Mouse (Mus musculus): ENCODE measurements around the gene Slco2a1. TPM values are rescaled to one million over a fixed set of nuclear protein-coding genes. Genes with fewer than 3 reads are reported as not detected.

The Slco2a1 gene
- polyA plus RNA-seq, 1 experiment from 2014 or later: 4.0 TPM

DNA sequence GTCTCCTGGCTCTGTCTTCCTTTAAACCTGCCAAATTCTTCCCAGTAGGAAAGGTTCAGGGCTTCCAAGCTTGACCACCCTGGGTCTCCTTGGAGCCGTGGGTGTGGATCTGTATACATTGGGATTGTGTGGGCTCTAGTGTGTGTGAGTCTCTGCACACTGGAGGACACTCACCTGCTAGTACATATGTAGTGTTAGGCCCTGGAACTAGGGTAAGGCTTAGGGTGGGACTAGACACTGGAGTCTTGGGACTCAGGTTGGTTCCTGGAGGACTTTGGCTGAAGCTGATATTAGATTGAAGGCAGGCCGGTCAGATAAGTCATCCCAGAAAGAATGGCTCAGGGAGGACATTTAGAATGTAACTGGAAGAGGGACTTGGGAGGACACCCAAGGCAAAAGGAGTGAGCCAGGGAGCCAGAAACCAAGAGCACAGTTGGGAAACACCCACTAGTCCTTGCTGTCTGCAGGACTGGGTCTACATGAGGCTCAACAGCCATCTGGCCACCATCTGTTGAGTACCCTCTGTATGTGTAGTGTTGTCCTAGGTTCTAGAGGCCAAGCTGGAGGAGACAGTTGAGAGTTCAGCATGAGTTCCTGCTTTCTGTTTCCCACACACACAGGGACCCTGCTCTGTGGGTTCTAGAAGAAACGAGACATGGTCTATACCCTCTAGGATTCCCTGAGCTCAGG is 9.4 kb upstream of the Slco2a1 start:
- Histone ChIP-seq H3K9me3 (ENCODE audit: control insufficient read depth, low read length) (no peaks in the 10 kb centered on the region), H3K4me2 (replicated peaks; ENCODE audit: low read depth, low read length) (no peak overlapping the region), H3K9ac (ENCODE audit: low read depth, low read length) (no peak overlapping the region), H3K36me3 (ENCODE audit: control insufficient read depth, insufficient read depth, low read length) (no peaks in the 10 kb centered on the region), H3K27me3 (ENCODE audit: control insufficient read depth, insufficient read depth, low read length) (no peaks in the 10 kb centered on the region), H3K4me3 (ENCODE audit: low read length) (no peak overlapping the region), H3K27ac (ENCODE audit: low read depth, low read length) (no peak overlapping the region), H3K4me1 (ENCODE audit: control insufficient read depth, insufficient read depth, low read length) (peaks cover 8% of the 10 kb centered on the region)
- no peak for ATAC-seq (ENCODE audit: low FRiP score, low TSS enrichment)
- 82% methylated on average over 3 of the region's 3 CpGs for WGBS

GRCm38 (mm10) chr9:102979956-102980355 is 8.6 kb upstream of the Slco2a1 start:
- no peak overlapping the region for H3K4me3 ChIP-seq (ENCODE audit: low read length)
- H3K9ac ChIP-seq (ENCODE audit: low read depth, low read length): no peak overlapping the region
- no peaks in the 10 kb centered on the region for H3K27me3 ChIP-seq (ENCODE audit: control insufficient read depth, insufficient read depth, low read length)
- WGBS: 66% methylated on average over 10 of the region's 10 CpGs
- H3K4me2 ChIP-seq (replicated peaks; ENCODE audit: low read depth, low read length): no peak overlapping the region
- H3K36me3 ChIP-seq (ENCODE audit: control insufficient read depth, insufficient read depth, low read length): no peaks in the 10 kb centered on the region
- H3K4me1 ChIP-seq (ENCODE audit: control insufficient read depth, insufficient read depth, low read length): peaks cover 8% of the 10 kb centered on the region
- no peak overlapping the region for H3K27ac ChIP-seq (ENCODE audit: low read depth, low read length)
- ATAC-seq (ENCODE audit: low FRiP score, low TSS enrichment): no peak
- H3K9me3 ChIP-seq (ENCODE audit: control insufficient read depth, low read length): no peaks in the 10 kb centered on the region

- 76% methylated on average over 5 of the region's 5 CpGs for WGBS
- no peak for ATAC-seq (ENCODE audit: low FRiP score, low TSS enrichment)
- Histone ChIP-seq H3K27ac (ENCODE audit: low read depth, low read length) (no peak overlapping the region), H3K9ac (ENCODE audit: low read depth, low read length) (no peak overlapping the region), H3K4me1 (ENCODE audit: control insufficient read depth, insufficient read depth, low read length) (peaks cover 8% of the 10 kb centered on the region), H3K4me2 (replicated peaks; ENCODE audit: low read depth, low read length) (no peak overlapping the region), H3K4me3 (ENCODE audit: low read length) (no peak overlapping the region), H3K9me3 (ENCODE audit: control insufficient read depth, low read length) (no peaks in the 10 kb centered on the region), H3K36me3 (ENCODE audit: control insufficient read depth, insufficient read depth, low read length) (no peaks in the 10 kb centered on the region), H3K27me3 (ENCODE audit: control insufficient read depth, insufficient read depth, low read length) (no peaks in the 10 kb centered on the region)
These were observed 8.1 kb upstream of the Slco2a1 start for GRCm38 (mm10) chr9:102980420-102980819.

DNA sequence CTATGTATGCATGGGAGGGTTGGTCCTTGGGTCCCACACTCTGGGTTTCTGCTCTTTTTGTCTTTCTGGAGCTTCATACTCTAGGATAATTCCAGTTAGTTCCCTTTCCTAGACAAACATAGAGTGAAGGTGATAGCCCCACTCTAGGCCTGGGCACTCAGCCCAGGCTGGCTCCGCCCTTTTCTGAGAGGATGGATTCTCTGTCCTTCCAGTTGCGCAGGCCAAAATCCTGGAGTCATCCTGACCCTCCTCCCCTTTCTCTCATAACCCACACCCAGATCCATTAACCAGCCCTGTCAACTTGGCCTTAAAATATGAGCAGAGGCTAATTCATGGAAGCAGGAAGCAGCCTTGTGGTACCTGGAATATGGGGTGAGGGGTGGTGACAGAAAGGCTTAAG is 6.7 kb upstream of the Slco2a1 start:
- Histone ChIP-seq H3K27ac (ENCODE audit: low read depth, low read length) (no peak overlapping the region), H3K4me1 (ENCODE audit: control insufficient read depth, insufficient read depth, low read length) (peaks cover 8% of the 10 kb centered on the region), H3K36me3 (ENCODE audit: control insufficient read depth, insufficient read depth, low read length) (no peaks in the 10 kb centered on the region), H3K4me3 (ENCODE audit: low read length) (no peak overlapping the region), H3K9me3 (ENCODE audit: control insufficient read depth, low read length) (no peaks in the 10 kb centered on the region), H3K27me3 (ENCODE audit: control insufficient read depth, insufficient read depth, low read length) (no peaks in the 10 kb centered on the region), H3K4me2 (replicated peaks; ENCODE audit: low read depth, low read length) (no peak overlapping the region), H3K9ac (ENCODE audit: low read depth, low read length) (no peak overlapping the region)
- 94% methylated on average over 2 of the region's 2 CpGs for WGBS
- ATAC-seq (ENCODE audit: low FRiP score, low TSS enrichment): no peak

DNA sequence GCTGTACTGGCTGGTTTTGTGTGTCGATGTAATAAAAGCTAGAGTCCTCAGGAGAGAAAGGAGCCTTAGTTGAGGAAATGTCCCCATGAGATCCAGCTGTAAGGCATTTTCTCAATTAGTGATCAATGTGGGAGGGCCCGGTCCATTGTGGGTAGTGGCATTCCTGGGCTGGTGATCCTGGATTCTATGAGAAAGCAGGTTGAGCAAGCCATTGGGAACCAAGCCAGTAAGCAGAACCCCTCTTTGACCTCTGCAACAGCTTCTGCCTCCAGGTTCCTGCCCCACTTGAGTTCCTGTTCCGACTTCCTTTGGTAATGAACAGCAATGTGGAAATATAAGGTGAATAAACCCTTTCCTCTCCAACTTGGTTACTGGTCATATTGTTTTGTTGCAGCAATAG is 6.1 kb upstream of the Slco2a1 start:
- Histone ChIP-seq H3K27me3 (ENCODE audit: control insufficient read depth, insufficient read depth, low read length) (no peaks in the 10 kb centered on the region), H3K4me3 (ENCODE audit: low read length) (no peak overlapping the region), H3K27ac (ENCODE audit: low read depth, low read length) (no peak overlapping the region), H3K9ac (ENCODE audit: low read depth, low read length) (no peak overlapping the region), H3K9me3 (ENCODE audit: control insufficient read depth, low read length) (no peaks in the 10 kb centered on the region), H3K4me1 (ENCODE audit: control insufficient read depth, insufficient read depth, low read length) (peaks cover 8% of the 10 kb centered on the region), H3K36me3 (ENCODE audit: control insufficient read depth, insufficient read depth, low read length) (no peaks in the 10 kb centered on the region), H3K4me2 (replicated peaks; ENCODE audit: low read depth, low read length) (no peak overlapping the region)
- ATAC-seq (ENCODE audit: low FRiP score, low TSS enrichment): no peak
- WGBS: 87% methylated on average over 3 of the region's 3 CpGs

DNA sequence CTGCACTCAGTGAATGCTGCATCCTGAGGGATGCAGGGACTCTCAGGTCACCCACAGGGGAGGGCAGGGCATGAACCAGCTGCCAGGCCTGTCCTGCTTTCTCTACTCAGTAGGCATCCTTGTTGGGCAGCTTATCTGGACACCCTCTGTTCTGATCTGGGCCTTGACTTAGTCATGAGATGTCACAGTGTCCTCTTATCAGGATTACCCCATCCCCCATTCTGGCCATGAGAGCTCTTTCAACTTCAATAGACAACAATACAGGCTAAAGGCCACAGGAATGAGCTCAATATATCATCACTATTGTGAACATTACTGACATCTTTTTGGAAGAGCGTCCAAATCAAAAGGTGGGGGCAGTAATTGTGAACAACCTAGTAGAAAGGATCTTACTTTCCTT is 3.4 kb upstream of the Slco2a1 start:
- Histone ChIP-seq H3K4me1 (ENCODE audit: control insufficient read depth, insufficient read depth, low read length) (no peaks in the 10 kb centered on the region), H3K9ac (ENCODE audit: low read depth, low read length) (no peak overlapping the region), H3K4me3 (ENCODE audit: low read length) (no peak overlapping the region), H3K9me3 (ENCODE audit: control insufficient read depth, low read length) (no peaks in the 10 kb centered on the region), H3K4me2 (replicated peaks; ENCODE audit: low read depth, low read length) (no peak overlapping the region), H3K27ac (ENCODE audit: low read depth, low read length) (no peak overlapping the region), H3K27me3 (ENCODE audit: control insufficient read depth, insufficient read depth, low read length) (no peaks in the 10 kb centered on the region), H3K36me3 (ENCODE audit: control insufficient read depth, insufficient read depth, low read length) (no peaks in the 10 kb centered on the region)
- WGBS: 81% methylated on average over 1 of the region's 1 CpGs
- no peak for ATAC-seq (ENCODE audit: low FRiP score, low TSS enrichment)

DNA sequence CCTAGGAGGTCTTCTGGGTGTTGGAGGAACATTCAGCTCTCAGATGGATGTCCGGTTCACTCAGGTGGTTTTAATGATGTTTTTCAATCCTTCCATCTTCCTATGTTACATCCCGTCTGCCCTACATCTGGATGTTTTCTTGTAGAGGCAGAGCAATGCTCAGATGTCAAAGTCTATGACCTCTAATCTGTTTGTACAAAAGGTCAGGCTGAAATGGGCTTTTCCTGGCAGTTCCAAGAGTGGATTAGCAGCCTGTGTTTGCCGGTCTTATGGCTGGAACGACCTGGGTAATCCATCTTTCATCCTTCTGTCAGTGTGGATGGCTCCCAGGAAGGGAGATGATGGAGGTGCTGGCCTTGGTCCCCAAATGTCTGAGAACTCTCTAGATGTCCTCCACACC is 2.6 kb upstream of the Slco2a1 start:
- Histone ChIP-seq H3K4me1 (ENCODE audit: control insufficient read depth, insufficient read depth, low read length) (no peaks in the 10 kb centered on the region), H3K9ac (ENCODE audit: low read depth, low read length) (no peak overlapping the region), H3K36me3 (ENCODE audit: control insufficient read depth, insufficient read depth, low read length) (no peaks in the 10 kb centered on the region), H3K4me2 (replicated peaks; ENCODE audit: low read depth, low read length) (no peak overlapping the region), H3K27ac (ENCODE audit: low read depth, low read length) (no peak overlapping the region), H3K9me3 (ENCODE audit: control insufficient read depth, low read length) (no peaks in the 10 kb centered on the region), H3K27me3 (ENCODE audit: control insufficient read depth, insufficient read depth, low read length) (no peaks in the 10 kb centered on the region), H3K4me3 (ENCODE audit: low read length) (no peak overlapping the region)
- WGBS: 12% methylated on average over 4 of the region's 4 CpGs
- no peak for ATAC-seq (ENCODE audit: low FRiP score, low TSS enrichment)

DNA sequence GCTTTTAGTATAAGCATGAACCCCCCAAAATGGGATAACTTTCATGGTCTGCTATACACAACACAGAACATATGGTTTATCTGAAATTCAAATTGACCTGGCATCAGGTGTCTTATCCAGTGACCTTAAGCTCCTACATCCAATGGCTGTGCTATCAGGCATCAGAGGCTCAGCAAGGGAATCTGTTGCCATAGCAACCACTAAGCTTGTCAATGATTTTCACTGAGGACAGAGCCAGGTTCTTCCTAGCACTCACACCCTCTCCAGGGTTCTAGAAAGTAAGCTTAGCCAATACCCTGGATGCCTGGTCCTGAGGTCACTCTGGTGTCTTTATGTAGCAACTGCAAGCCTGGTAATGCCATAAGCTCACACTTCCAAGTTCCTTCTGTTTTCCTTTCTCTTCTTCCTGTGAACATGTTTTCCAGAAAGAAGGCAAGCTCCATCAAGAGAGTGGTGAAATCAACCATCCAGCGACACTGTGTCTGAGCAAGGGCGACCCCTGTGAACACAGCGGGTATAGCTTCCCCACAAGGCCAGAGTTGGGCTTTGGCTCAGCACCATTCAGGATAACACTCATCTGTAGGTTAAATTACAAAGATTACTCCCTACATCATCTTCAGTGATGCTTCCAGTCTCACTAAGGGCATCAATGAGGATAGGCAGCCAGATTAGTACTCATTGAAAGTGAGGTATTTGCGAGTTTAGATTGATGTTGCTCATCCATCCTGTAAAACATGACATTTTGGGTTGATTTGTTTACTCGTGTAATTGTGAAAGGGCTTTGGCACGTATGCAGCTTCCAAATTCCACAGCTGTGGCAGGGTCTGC is 2.0 kb downstream of the Slco2a1 start:
- no peak overlapping the region for H3K4me2 ChIP-seq (replicated peaks; ENCODE audit: low read depth, low read length)
- H3K9ac ChIP-seq (ENCODE audit: low read depth, low read length): no peak overlapping the region
- H3K27me3 ChIP-seq (ENCODE audit: control insufficient read depth, insufficient read depth, low read length): no peaks in the 10 kb centered on the region
- H3K27ac ChIP-seq (ENCODE audit: low read depth, low read length): no peak overlapping the region
- WGBS: 58% methylated on average over 6 of the region's 6 CpGs
- ATAC-seq (ENCODE audit: low FRiP score, low TSS enrichment): no peak
- no peaks in the 10 kb centered on the region for H3K9me3 ChIP-seq (ENCODE audit: control insufficient read depth, low read length)
- peaks cover 4% of the 10 kb centered on the region; the same call in 1 of the 2 replicates for H3K4me1 ChIP-seq (ENCODE audit: control insufficient read depth, insufficient read depth, low read length)
- H3K4me3 ChIP-seq (ENCODE audit: low read length): no peak overlapping the region
- H3K36me3 ChIP-seq (ENCODE audit: control insufficient read depth, insufficient read depth, low read length): no peaks in the 10 kb centered on the region

- Histone ChIP-seq H3K4me1 (ENCODE audit: control insufficient read depth, insufficient read depth, low read length) (peaks cover 4% of the 10 kb centered on the region; the same call in 1 of the 2 replicates), H3K9ac (ENCODE audit: low read depth, low read length) (no peak overlapping the region), H3K27me3 (ENCODE audit: control insufficient read depth, insufficient read depth, low read length) (no peaks in the 10 kb centered on the region), H3K4me3 (ENCODE audit: low read length) (no peak overlapping the region), H3K27ac (ENCODE audit: low read depth, low read length) (no peak overlapping the region), H3K36me3 (ENCODE audit: control insufficient read depth, insufficient read depth, low read length) (no peaks in the 10 kb centered on the region), H3K9me3 (ENCODE audit: control insufficient read depth, low read length) (no peaks in the 10 kb centered on the region), H3K4me2 (replicated peaks; ENCODE audit: low read depth, low read length) (no peak overlapping the region)
- ATAC-seq (ENCODE audit: low FRiP score, low TSS enrichment): no peak
- 85% methylated on average over 4 of the region's 4 CpGs for WGBS
These were observed 2.6 kb downstream of the Slco2a1 start for GRCm38 (mm10) chr9:102991134-102991406.

All from kidney, embryonic 14.5 days (tissue).